Mouse (Mus musculus): ENCODE data around the gene Ybx3. TPM values are rescaled to one million over a fixed set of nuclear protein-coding genes. Genes with fewer than 3 reads are reported as not detected.

Ybx3 gene
- polyA plus RNA-seq, 1 experiment from 2014 or later = 41.7 TPM

- Histone ChIP-seq H3K36me3 (ENCODE audit: control insufficient read depth, insufficient read depth) (peaks cover 78% of the 10 kb centered on the region), H3K27me3 (ENCODE audit: control insufficient read depth, insufficient read depth, low read depth, low read length) (no peaks in the 10 kb centered on the region), H3K9me3 (replicated peaks; ENCODE audit: control insufficient read depth, low read length) (no peaks in the 10 kb centered on the region), H3K4me1 (ENCODE audit: control insufficient read depth, low read depth, low read length) (no peaks in the 10 kb centered on the region; the same call in 1 of the 2 replicates), H3K27ac (ENCODE audit: low read length) (no peak overlapping the region), H3K9ac (ENCODE audit: low read depth, low read length) (no peak overlapping the region), H3K4me2 (ENCODE audit: low read depth, low read length) (no peak overlapping the region), H3K4me3 (ENCODE audit: low read depth, low read length) (no peak overlapping the region)
- WGBS (ENCODE audit: insufficient replicate concordance) = 78% methylated on average over 13 of the region's 13 CpGs
- ATAC-seq (ENCODE audit: low read depth) = no peak
Observed at GRCm38 (mm10) chr6:131374594-131375340, 13.5 kb downstream of the Ybx3 start.

GRCm38 (mm10) chr6:131373160-131373559 is 15.1 kb downstream of the Ybx3 start:
- H3K4me1 ChIP-seq (ENCODE audit: control insufficient read depth, low read depth, low read length) = no peaks in the 10 kb centered on the region; the same call in 1 of the 2 replicates
- H3K9ac ChIP-seq (ENCODE audit: low read depth, low read length) = no peak overlapping the region
- H3K27me3 ChIP-seq (ENCODE audit: control insufficient read depth, insufficient read depth, low read depth, low read length) = no peaks in the 10 kb centered on the region
- no peak for ATAC-seq (ENCODE audit: low read depth)
- H3K4me3 ChIP-seq (ENCODE audit: low read depth, low read length) = no peak overlapping the region
- H3K36me3 ChIP-seq (ENCODE audit: control insufficient read depth, insufficient read depth) = peaks cover 78% of the 10 kb centered on the region
- H3K27ac ChIP-seq (ENCODE audit: low read length) = no peak overlapping the region
- no peaks in the 10 kb centered on the region for H3K9me3 ChIP-seq (replicated peaks; ENCODE audit: control insufficient read depth, low read length)
- no peak overlapping the region for H3K4me2 ChIP-seq (ENCODE audit: low read depth, low read length)
- 83% methylated on average over 5 of the region's 5 CpGs for WGBS (ENCODE audit: insufficient replicate concordance)

GRCm38 (mm10) chr6:131370767-131371166 is 17.5 kb downstream of the Ybx3 start:
- Histone ChIP-seq H3K9ac (ENCODE audit: low read depth, low read length) (no peak overlapping the region), H3K9me3 (replicated peaks; ENCODE audit: control insufficient read depth, low read length) (no peaks in the 10 kb centered on the region), H3K4me1 (ENCODE audit: control insufficient read depth, low read depth, low read length) (peaks cover 4% of the 10 kb centered on the region), H3K4me2 (ENCODE audit: low read depth, low read length) (no peak overlapping the region), H3K27ac (ENCODE audit: low read length) (no peak overlapping the region), H3K27me3 (ENCODE audit: control insufficient read depth, insufficient read depth, low read depth, low read length) (no peaks in the 10 kb centered on the region), H3K36me3 (ENCODE audit: control insufficient read depth, insufficient read depth) (peaks cover 77% of the 10 kb centered on the region), H3K4me3 (ENCODE audit: low read depth, low read length) (no peak overlapping the region)
- 79% methylated on average over 5 of the region's 5 CpGs for WGBS (ENCODE audit: insufficient replicate concordance)
- no peak for ATAC-seq (ENCODE audit: low read depth)

GRCm38 (mm10) chr6:131369866-131370616 is 18.2 kb downstream of the Ybx3 start:
- peaks cover 72% of the 10 kb centered on the region for H3K36me3 ChIP-seq (ENCODE audit: control insufficient read depth, insufficient read depth)
- 85% methylated on average over 8 of the region's 8 CpGs for WGBS (ENCODE audit: insufficient replicate concordance)
- H3K27ac ChIP-seq (ENCODE audit: low read length) = no peak overlapping the region

GRCm38 (mm10) chr6:131367101-131367500 is 21.2 kb downstream of the Ybx3 start:
- Histone ChIP-seq H3K4me1 (ENCODE audit: control insufficient read depth, low read depth, low read length) (peaks cover 20% of the 10 kb centered on the region), H3K9me3 (replicated peaks; ENCODE audit: control insufficient read depth, low read length) (no peaks in the 10 kb centered on the region), H3K9ac (ENCODE audit: low read depth, low read length) (no peak overlapping the region), H3K27me3 (ENCODE audit: control insufficient read depth, insufficient read depth, low read depth, low read length) (no peaks in the 10 kb centered on the region), H3K4me2 (ENCODE audit: low read depth, low read length) (no peak overlapping the region), H3K4me3 (ENCODE audit: low read depth, low read length) (no peak overlapping the region), H3K36me3 (ENCODE audit: control insufficient read depth, insufficient read depth) (peaks cover 59% of the 10 kb centered on the region), H3K27ac (ENCODE audit: low read length) (no peak overlapping the region)
- 0 out of 2 replicates have a peak, but pooled peaks have one; percentile 13 for ATAC-seq (ENCODE audit: low read depth)
- WGBS (ENCODE audit: insufficient replicate concordance) = 24% methylated on average over 4 of the region's 4 CpGs

More at GRCm38 (mm10) chr6:131369866-131370616, 18.2 kb downstream of the Ybx3 start:
- no peak for ATAC-seq (ENCODE audit: low read depth)
- no peak overlapping the region for H3K4me3 ChIP-seq (ENCODE audit: low read depth, low read length)
- no peak overlapping the region for H3K9ac ChIP-seq (ENCODE audit: low read depth, low read length)
- peaks cover 8% of the 10 kb centered on the region for H3K4me1 ChIP-seq (ENCODE audit: control insufficient read depth, low read depth, low read length)
- no peak overlapping the region for H3K4me2 ChIP-seq (ENCODE audit: low read depth, low read length)
- H3K27me3 ChIP-seq (ENCODE audit: control insufficient read depth, insufficient read depth, low read depth, low read length) = no peaks in the 10 kb centered on the region
- H3K9me3 ChIP-seq (replicated peaks; ENCODE audit: control insufficient read depth, low read length) = no peaks in the 10 kb centered on the region

GRCm38 (mm10) chr6:131364353-131364752 is 23.9 kb downstream of the Ybx3 start:
- peak overlapping the region; percentile 8; the same call in 1 of the 2 replicates for H3K4me2 ChIP-seq (ENCODE audit: low read depth, low read length)

GRCm38 (mm10) chr6:131362987-131363765 is 25.1 kb downstream of the Ybx3 start:
- Histone ChIP-seq H3K4me2 (ENCODE audit: low read depth, low read length) (no peak overlapping the region), H3K36me3 (ENCODE audit: control insufficient read depth, insufficient read depth) (peaks cover 31% of the 10 kb centered on the region), H3K27ac (ENCODE audit: low read length) (peak overlapping the region; percentile 83; the same call in 1 of the 2 replicates), H3K4me1 (ENCODE audit: control insufficient read depth, low read depth, low read length) (peaks cover 24% of the 10 kb centered on the region), H3K4me3 (ENCODE audit: low read depth, low read length) (no peak overlapping the region), H3K27me3 (ENCODE audit: control insufficient read depth, insufficient read depth, low read depth, low read length) (no peaks in the 10 kb centered on the region), H3K9ac (ENCODE audit: low read depth, low read length) (no peak overlapping the region), H3K9me3 (replicated peaks; ENCODE audit: control insufficient read depth, low read length) (no peaks in the 10 kb centered on the region)
- 57% methylated on average over 7 of the region's 7 CpGs for WGBS (ENCODE audit: insufficient replicate concordance)
- peak; percentile 60 for ATAC-seq (ENCODE audit: low read depth)

More at GRCm38 (mm10) chr6:131364353-131364752, 23.9 kb downstream of the Ybx3 start:
- no peak overlapping the region for H3K9ac ChIP-seq (ENCODE audit: low read depth, low read length)
- H3K4me3 ChIP-seq (ENCODE audit: low read depth, low read length) = no peak overlapping the region
- no peaks in the 10 kb centered on the region for H3K9me3 ChIP-seq (replicated peaks; ENCODE audit: control insufficient read depth, low read length)
- H3K36me3 ChIP-seq (ENCODE audit: control insufficient read depth, insufficient read depth) = peaks cover 43% of the 10 kb centered on the region
- H3K27me3 ChIP-seq (ENCODE audit: control insufficient read depth, insufficient read depth, low read depth, low read length) = no peaks in the 10 kb centered on the region
- H3K4me1 ChIP-seq (ENCODE audit: control insufficient read depth, low read depth, low read length) = peaks cover 24% of the 10 kb centered on the region
- peak; percentile 75 for ATAC-seq (ENCODE audit: low read depth)
- peak overlapping the region; percentile 83 for H3K27ac ChIP-seq (ENCODE audit: low read length)
- WGBS (ENCODE audit: insufficient replicate concordance) = 47% methylated on average over 2 of the region's 2 CpGs

GRCm38 (mm10) chr6:131360693-131361092 is 27.6 kb downstream of the Ybx3 start:
- no peak overlapping the region for H3K9ac ChIP-seq (ENCODE audit: low read depth, low read length)
- peaks cover 11% of the 10 kb centered on the region for H3K36me3 ChIP-seq (ENCODE audit: control insufficient read depth, insufficient read depth)
- H3K27ac ChIP-seq (ENCODE audit: low read length) = no peak overlapping the region
- peaks cover 19% of the 10 kb centered on the region for H3K4me1 ChIP-seq (ENCODE audit: control insufficient read depth, low read depth, low read length)
- no peak overlapping the region for H3K4me3 ChIP-seq (ENCODE audit: low read depth, low read length)
- H3K4me2 ChIP-seq (ENCODE audit: low read depth, low read length) = no peak overlapping the region
- no peaks in the 10 kb centered on the region for H3K9me3 ChIP-seq (replicated peaks; ENCODE audit: control insufficient read depth, low read length)
- WGBS (ENCODE audit: insufficient replicate concordance) = 44% methylated on average over 5 of the region's 5 CpGs
- H3K27me3 ChIP-seq (ENCODE audit: control insufficient read depth, insufficient read depth, low read depth, low read length) = peaks cover 3% of the 10 kb centered on the region
- ATAC-seq (ENCODE audit: low read depth) = peak; percentile 83

All from liver, embryonic 16.5 days (tissue).